Mouse (Mus musculus) kidney, adult 2 months (tissue): ENCODE data around the gene Rassf3. TPM values are rescaled to one million over a fixed set of nuclear protein-coding genes. Genes with fewer than 3 reads are reported as not detected.

Experiments
- DNase-seq: peaks from one replicate; pipeline ENCODE4 v3.0.0; 2021
- H3K27ac ChIP-seq: fragments of 200-500 bp; 2 replicates; pipeline ENCODE4 v1.5.1; 2012; ENCODE audit warnings: low read depth, low read length, control low read depth, inconsistent platforms; ENCODE audit not compliant: insufficient read depth
- H3K27me3 ChIP-seq: fragments of 200-500 bp; replicated peaks from 2 replicates; pipeline ENCODE4 v1.6.1; 2012; ENCODE audit warnings: mild to moderate bottlenecking, moderate library complexity, low read length, inconsistent platforms; ENCODE audit not compliant: control insufficient read depth, insufficient read depth
- H3K36me3 ChIP-seq: fragments of 200-500 bp; 2 replicates; pipeline ENCODE4 v1.6.1; 2012; ENCODE audit warnings: mild to moderate bottlenecking, moderate library complexity, low read length, inconsistent platforms; ENCODE audit not compliant: control insufficient read depth, insufficient read depth
- H3K4me1 ChIP-seq: fragments of 200-500 bp; 2 replicates; pipeline ENCODE4 v1.6.1; 2011; ENCODE audit warnings: low read length; ENCODE audit not compliant: control insufficient read depth, insufficient read depth
- H3K4me3 ChIP-seq: fragments of 200-500 bp; 2 replicates; pipeline ENCODE4 v1.5.1; 2011; ENCODE audit warnings: mild to moderate bottlenecking, low read depth, low read length, control low read depth; ENCODE audit not compliant: insufficient read depth
- CTCF ChIP-seq: fragments of 200-500 bp; conservative IDR thresholded peaks from 2 replicates; pipeline ENCODE4 v1.5.1; 2011; ENCODE audit warnings: low read depth, mild to moderate bottlenecking, control low read depth, low read length, moderate library complexity, mixed read lengths; ENCODE audit not compliant: insufficient read depth, insufficient read length
- POLR2A ChIP-seq: fragments of 200-500 bp; IDR thresholded peaks from one replicate; pipeline ENCODE4 v1.6.1; 2011; ENCODE audit warnings: low read depth, low read length, control low read depth
- WGBS: fragments of 180-500 bp; shearing (Covaris S2); methylation state at CpG from one replicate; pipeline ENCODE4 v1.1.7; 2018; 5-methylcytosine and 5-hydroxymethylcytosine counted together
- polyA plus RNA-seq: library from polyadenylated mRNA; depleted of rRNA; stranded (reverse); fragments of >200 nt; gene quantifications from 2 replicates; pipeline ENCODE4 v1.2.3, GENCODE M21; 2012

Rassf3 gene
- polyA plus RNA-seq, 1 experiment = 35.3 TPM

GRCm38 (mm10) chr10:121422294-121422693, 53.9 kb downstream of the Rassf3 start:
- 61% methylated on average over 6 of the region's 6 CpGs for WGBS
- no peaks in the 10 kb centered on the region for H3K27me3 ChIP-seq
- no peak overlapping the region; the same call in 1 of the 2 replicates for H3K27ac ChIP-seq
- H3K36me3 ChIP-seq = no peaks in the 10 kb centered on the region
- peaks cover 27% of the 10 kb centered on the region for H3K4me1 ChIP-seq
- DNase-seq = no peak
- TF ChIP-seq POLR2A (no peak), CTCF (no peak)
- H3K4me3 ChIP-seq = no peak overlapping the region

DNA sequence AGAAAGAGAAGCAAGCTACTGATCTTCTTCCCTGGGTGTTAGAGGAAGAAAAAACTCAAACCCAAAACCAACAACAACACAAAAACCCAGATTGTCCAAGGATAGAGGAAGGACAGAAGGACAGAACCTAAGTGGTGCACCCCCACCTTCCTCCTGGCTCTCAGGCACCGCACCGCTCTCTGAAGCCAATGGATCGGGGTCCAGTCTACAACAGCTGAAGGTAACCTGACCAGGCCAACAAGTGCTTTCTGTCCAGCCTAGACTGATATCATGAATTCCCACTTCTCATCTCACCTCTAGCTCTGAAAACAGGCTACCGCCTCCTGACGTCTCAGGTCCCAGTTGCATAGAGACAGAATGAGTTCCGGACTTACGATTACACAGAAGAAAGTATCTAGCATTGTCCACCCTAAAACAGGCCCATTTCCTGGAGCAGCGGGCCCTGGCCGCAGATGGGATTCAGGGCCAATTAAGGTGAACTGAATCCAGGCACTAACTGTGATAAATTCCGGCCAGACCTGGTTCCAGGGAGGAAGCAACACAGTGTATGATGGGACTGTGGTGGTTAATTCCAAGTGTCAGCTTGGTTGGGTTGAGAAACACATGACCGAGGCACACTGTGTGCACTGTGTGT, 54.4 kb downstream of the Rassf3 start:
- no peaks in the 10 kb centered on the region for H3K36me3 ChIP-seq
- no peaks in the 10 kb centered on the region for H3K27me3 ChIP-seq
- WGBS = 76% methylated on average over 11 of the region's 11 CpGs

DNA sequence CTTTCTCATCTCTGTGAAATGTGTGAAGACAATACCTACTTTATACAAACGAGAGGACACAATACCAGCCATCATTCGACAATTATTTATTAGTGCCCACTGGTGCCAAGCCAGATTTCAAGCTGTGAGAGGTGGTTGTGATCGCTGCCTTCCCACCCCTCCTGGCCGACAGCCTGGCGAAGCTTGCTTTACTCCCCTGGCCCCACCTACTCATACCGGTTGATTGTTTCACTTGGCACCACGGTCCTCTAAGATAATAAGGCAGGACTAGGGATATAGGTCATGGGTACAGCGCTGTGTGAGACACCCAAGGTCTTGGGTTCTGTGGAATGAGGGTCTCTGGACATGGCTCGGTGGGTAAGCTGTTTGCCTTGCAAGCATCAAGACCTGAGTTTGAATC, 55.1 kb downstream of the Rassf3 start:
- Histone ChIP-seq H3K4me1 (peaks cover 24% of the 10 kb centered on the region), H3K27me3 (no peaks in the 10 kb centered on the region), H3K27ac (no peak overlapping the region), H3K36me3 (no peaks in the 10 kb centered on the region), H3K4me3 (no peak overlapping the region)
- DNase-seq = peak; percentile 40
- TF ChIP-seq POLR2A (no peak), CTCF (no peak)
- 45% methylated on average over 9 of the region's 9 CpGs for WGBS

More for the DNA sequence above, 54.4 kb downstream of the Rassf3 start:
- peaks cover 27% of the 10 kb centered on the region for H3K4me1 ChIP-seq
- DNase-seq = no peak
- no peak for TF ChIP-seq POLR2A
- TF ChIP-seq CTCF = no peak
- no peak overlapping the region for H3K4me3 ChIP-seq
- no peak overlapping the region; the same call in 1 of the 2 replicates for H3K27ac ChIP-seq

DNA sequence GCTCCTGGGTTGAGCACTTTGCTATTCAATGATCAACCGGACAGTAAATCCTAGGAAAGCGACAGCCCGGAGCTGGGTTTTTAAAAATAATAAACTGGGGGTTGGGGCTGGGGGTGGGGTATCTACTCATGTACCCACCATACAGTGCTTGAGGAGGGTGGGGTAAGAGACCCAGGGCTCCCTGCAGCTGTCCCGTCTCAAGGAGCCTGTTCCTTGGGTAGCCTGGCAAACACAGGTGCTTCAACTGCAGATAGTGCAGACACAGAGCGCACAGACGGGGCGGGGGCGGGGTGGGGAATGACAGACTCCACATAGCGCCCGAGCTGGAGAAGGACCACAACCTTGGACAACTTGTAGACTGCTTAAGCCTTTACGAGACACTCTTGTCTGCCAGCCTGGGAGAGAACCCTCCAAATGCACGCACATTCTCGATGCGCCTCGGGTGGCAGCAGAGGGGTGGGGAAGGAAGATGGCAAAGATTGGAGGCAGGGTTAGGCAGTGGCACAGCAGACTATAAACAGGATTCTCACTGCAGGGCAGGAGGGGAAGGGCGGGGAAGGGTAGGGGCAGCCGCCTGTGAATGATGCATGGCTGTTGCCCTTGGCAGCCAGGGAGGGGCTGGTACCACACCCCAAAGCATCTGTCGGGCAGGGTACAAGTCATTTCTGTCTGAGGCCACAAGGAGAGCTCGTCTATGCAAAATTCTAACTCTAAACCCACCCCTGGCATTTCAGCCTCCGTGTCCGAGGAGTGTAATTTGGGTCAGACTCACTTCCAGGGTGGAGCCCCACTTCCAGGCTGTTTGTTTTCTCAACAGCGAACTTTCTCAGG, 56.3 kb downstream of the Rassf3 start:
- Histone ChIP-seq H3K27me3 (no peaks in the 10 kb centered on the region), H3K27ac (no peak overlapping the region), H3K36me3 (no peaks in the 10 kb centered on the region; the same call in 1 of the 2 replicates), H3K4me1 (peaks cover 20% of the 10 kb centered on the region), H3K4me3 (no peak overlapping the region)
- WGBS = 47% methylated on average over 22 of the region's 22 CpGs
- TF ChIP-seq CTCF (no peak), POLR2A (no peak)
- peak; percentile 60 for DNase-seq

GRCm38 (mm10) chr10:121418835-121419234, 57.3 kb downstream of the Rassf3 start:
- H3K4me3 ChIP-seq = no peak overlapping the region
- H3K36me3 ChIP-seq = no peaks in the 10 kb centered on the region; the same call in 1 of the 2 replicates
- H3K27me3 ChIP-seq = no peaks in the 10 kb centered on the region
- TF ChIP-seq POLR2A (no peak), CTCF (no peak)
- peaks cover 15% of the 10 kb centered on the region for H3K4me1 ChIP-seq
- 84% methylated on average over 14 of the region's 14 CpGs for WGBS
- H3K27ac ChIP-seq = no peak overlapping the region
- no peak for DNase-seq

- TF ChIP-seq POLR2A (no peak), CTCF (no peak)
- H3K4me1 ChIP-seq = peaks cover 8% of the 10 kb centered on the region; the same call in 1 of the 2 replicates
- H3K36me3 ChIP-seq = no peaks in the 10 kb centered on the region; the same call in 1 of the 2 replicates
Observed at GRCm38 (mm10) chr10:121414127-121414526, 62.0 kb downstream of the Rassf3 start.

DNA sequence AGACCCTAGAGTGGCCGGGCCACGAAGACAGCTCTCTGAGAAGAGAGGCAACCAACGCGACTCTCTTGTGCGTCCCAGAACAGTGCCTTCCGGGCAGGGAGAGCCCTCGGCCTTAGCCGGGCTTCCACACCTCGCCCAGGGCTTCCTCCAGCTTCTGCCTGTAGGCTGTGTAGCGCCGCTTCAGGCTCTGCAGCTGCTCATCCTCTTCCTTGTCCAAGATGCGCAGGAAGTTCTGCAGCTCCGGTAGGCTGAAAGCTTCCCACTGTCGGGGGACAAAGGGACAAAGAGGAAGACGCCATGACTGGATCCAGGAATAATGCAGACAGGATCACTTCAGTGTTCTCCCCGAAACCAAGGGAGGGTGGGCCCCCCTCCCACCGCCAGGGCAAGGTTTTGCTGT, 63.3 kb downstream of the Rassf3 start:
- Histone ChIP-seq H3K36me3 (no peaks in the 10 kb centered on the region; the same call in 1 of the 2 replicates), H3K4me1 (peaks cover 8% of the 10 kb centered on the region; the same call in 1 of the 2 replicates), H3K4me3 (no peak overlapping the region), H3K27me3 (no peaks in the 10 kb centered on the region), H3K27ac (peak overlapping the region; percentile 61; the same call in 1 of the 2 replicates)
- TF ChIP-seq CTCF (no peak), POLR2A (no peak)
- 80% methylated on average over 17 of the region's 17 CpGs for WGBS
- peak; percentile 67 for DNase-seq

More at GRCm38 (mm10) chr10:121414127-121414526, 62.0 kb downstream of the Rassf3 start:
- no peak for DNase-seq
- Histone ChIP-seq H3K27ac (no peak overlapping the region), H3K27me3 (no peaks in the 10 kb centered on the region), H3K4me3 (no peak overlapping the region)
- 84% methylated on average over 13 of the region's 13 CpGs for WGBS
